Mouse (Mus musculus): ENCODE measurements at regions not wholly inside any gene's neighbourhood (a gene's known extent, or its start where the extent isn't known, plus 50 kb on each side); places are given as distances from the start of the nearest gene placed in this dataset.
"Not testable (repeated sequence)": the region's sequence is repeated elsewhere in the genome, so short reads cannot be mapped to it uniquely, and the experiment has no call there.

- Histone ChIP-seq H3K9ac (no peak overlapping the region), H3K4me3 (no peak overlapping the region), H3K4me2 (no peak overlapping the region), H3K27me3 (no peaks in the 10 kb centered on the region), H3K9me3 (no peaks in the 10 kb centered on the region), H3K36me3 (no peaks in the 10 kb centered on the region), H3K27ac (no peak overlapping the region), H3K4me1 (replicated peaks) (no peaks in the 10 kb centered on the region)
- 87% methylated on average over 5 of the region's 5 CpGs for WGBS
- no peak for ATAC-seq (ENCODE audit: low FRiP score)
Measured at GRCm38 (mm10) chr15:11487268-11487783, 87.9 kb upstream of the Tars start.

GRCm38 (mm10) chr15:11483916-11484315, 84.5 kb upstream of the Tars start:
- Histone ChIP-seq H3K9ac (no peak overlapping the region), H3K4me3 (no peak overlapping the region), H3K36me3 (no peaks in the 10 kb centered on the region), H3K4me1 (replicated peaks) (no peaks in the 10 kb centered on the region), H3K27ac (no peak overlapping the region), H3K4me2 (no peak overlapping the region), H3K27me3 (no peaks in the 10 kb centered on the region), H3K9me3 (no peaks in the 10 kb centered on the region)
- 83% methylated on average over 5 of the region's 5 CpGs for WGBS
- ATAC-seq (ENCODE audit: low FRiP score), result no peak

- H3K4me3 ChIP-seq, result no peak overlapping the region
- no peaks in the 10 kb centered on the region for H3K27me3 ChIP-seq
- no peak overlapping the region for H3K9ac ChIP-seq
- no peak for ATAC-seq (ENCODE audit: low FRiP score)
- no peak overlapping the region for H3K4me2 ChIP-seq
- H3K36me3 ChIP-seq, result no peaks in the 10 kb centered on the region
- no peak overlapping the region for H3K27ac ChIP-seq
- H3K9me3 ChIP-seq, result no peaks in the 10 kb centered on the region
- WGBS, result 70% methylated on average over 14 of the region's 14 CpGs
- no peaks in the 10 kb centered on the region for H3K4me1 ChIP-seq (replicated peaks)
Measured at GRCm38 (mm10) chr15:11479166-11479944, 79.9 kb upstream of the Tars start.

GRCm38 (mm10) chr15:11476248-11476647, 76.8 kb upstream of the Tars start:
- Histone ChIP-seq H3K9me3 (no peaks in the 10 kb centered on the region), H3K27me3 (no peaks in the 10 kb centered on the region), H3K4me2 (no peak overlapping the region), H3K4me1 (replicated peaks) (no peaks in the 10 kb centered on the region), H3K9ac (no peak overlapping the region), H3K27ac (no peak overlapping the region), H3K36me3 (no peaks in the 10 kb centered on the region), H3K4me3 (no peak overlapping the region)
- no peak for ATAC-seq (ENCODE audit: low FRiP score)
- 87% methylated on average over 3 of the region's 3 CpGs for WGBS

- Histone ChIP-seq H3K4me1 (replicated peaks) (no peaks in the 10 kb centered on the region; the same call in 1 of the 2 replicates), H3K27me3 (no peaks in the 10 kb centered on the region), H3K9ac (no peak overlapping the region), H3K9me3 (no peaks in the 10 kb centered on the region), H3K4me3 (no peak overlapping the region), H3K36me3 (no peaks in the 10 kb centered on the region), H3K27ac (no peak overlapping the region), H3K4me2 (no peak overlapping the region)
- WGBS, result 86% methylated on average over 2 of the region's 2 CpGs
- no peak for ATAC-seq (ENCODE audit: low FRiP score)
Measured at GRCm38 (mm10) chr15:11463341-11463740, 63.9 kb upstream of the Tars start.

GRCm38 (mm10) chr15:11461575-11461974, 62.1 kb upstream of the Tars start:
- not testable (repeated sequence) for ATAC-seq (ENCODE audit: low FRiP score); H3K4me1 ChIP-seq (replicated peaks); H3K9ac ChIP-seq; H3K4me2 ChIP-seq; H3K27ac ChIP-seq; H3K4me3 ChIP-seq; H3K36me3 ChIP-seq; H3K27me3 ChIP-seq; H3K9me3 ChIP-seq
- 32% methylated on average over 2 of the region's 2 CpGs for WGBS

- H3K4me3 ChIP-seq, result no peak overlapping the region
- H3K27me3 ChIP-seq, result no peaks in the 10 kb centered on the region
- no peak overlapping the region for H3K9ac ChIP-seq
- no peaks in the 10 kb centered on the region for H3K36me3 ChIP-seq
- no peak for ATAC-seq (ENCODE audit: low FRiP score)
- no peaks in the 10 kb centered on the region for H3K9me3 ChIP-seq
- WGBS, result 91% methylated on average over 2 of the region's 2 CpGs
- no peak overlapping the region for H3K4me2 ChIP-seq
- no peaks in the 10 kb centered on the region; the same call in 1 of the 2 replicates for H3K4me1 ChIP-seq (replicated peaks)
- no peak overlapping the region for H3K27ac ChIP-seq
Measured at GRCm38 (mm10) chr15:11459306-11459705, 59.8 kb upstream of the Tars start.

GRCm38 (mm10) chr15:11457278-11457677, 57.8 kb upstream of the Tars start:
- Histone ChIP-seq H3K9ac (no peak overlapping the region), H3K36me3 (no peaks in the 10 kb centered on the region), H3K4me2 (no peak overlapping the region), H3K27me3 (no peaks in the 10 kb centered on the region), H3K9me3 (no peaks in the 10 kb centered on the region), H3K27ac (no peak overlapping the region), H3K4me1 (replicated peaks) (no peaks in the 10 kb centered on the region; the same call in 1 of the 2 replicates), H3K4me3 (no peak overlapping the region)
- ATAC-seq (ENCODE audit: low FRiP score), result no peak
- WGBS, result 90% methylated on average over 8 of the region's 8 CpGs

- WGBS, result 81% methylated on average over 6 of the region's 6 CpGs
Measured at GRCm38 (mm10) chr15:11455982-11456381, 56.5 kb upstream of the Tars start.

GRCm38 (mm10) chr15:11455366-11455785, 55.9 kb upstream of the Tars start:
- WGBS, result 91% methylated on average over 11 of the region's 11 CpGs
- Histone ChIP-seq H3K9me3 (no peaks in the 10 kb centered on the region), H3K4me3 (no peak overlapping the region), H3K27me3 (no peaks in the 10 kb centered on the region), H3K9ac (no peak overlapping the region), H3K4me1 (replicated peaks) (no peaks in the 10 kb centered on the region), H3K4me2 (no peak overlapping the region), H3K27ac (no peak overlapping the region), H3K36me3 (no peaks in the 10 kb centered on the region)
- no peak for ATAC-seq (ENCODE audit: low FRiP score)

More at GRCm38 (mm10) chr15:11455982-11456381, 56.5 kb upstream of the Tars start:
- ATAC-seq (ENCODE audit: low FRiP score), result no peak
- H3K9ac ChIP-seq, result no peak overlapping the region
- H3K27me3 ChIP-seq, result no peaks in the 10 kb centered on the region
- no peak overlapping the region for H3K27ac ChIP-seq
- no peak overlapping the region for H3K4me3 ChIP-seq
- no peaks in the 10 kb centered on the region for H3K36me3 ChIP-seq
- H3K9me3 ChIP-seq, result no peaks in the 10 kb centered on the region
- no peak overlapping the region for H3K4me2 ChIP-seq
- no peaks in the 10 kb centered on the region for H3K4me1 ChIP-seq (replicated peaks)

GRCm38 (mm10) chr15:11453997-11454396, 54.5 kb upstream of the Tars start:
- H3K9ac ChIP-seq, result no peak overlapping the region
- no peaks in the 10 kb centered on the region for H3K27me3 ChIP-seq
- no peaks in the 10 kb centered on the region for H3K9me3 ChIP-seq
- no peaks in the 10 kb centered on the region for H3K4me1 ChIP-seq (replicated peaks)
- 92% methylated on average over 1 of the region's 1 CpGs for WGBS
- ATAC-seq (ENCODE audit: low FRiP score), result no peak
- no peak overlapping the region for H3K27ac ChIP-seq
- no peak overlapping the region for H3K4me3 ChIP-seq
- no peak overlapping the region for H3K4me2 ChIP-seq
- H3K36me3 ChIP-seq, result no peaks in the 10 kb centered on the region

- H3K4me1 ChIP-seq (replicated peaks), result no peaks in the 10 kb centered on the region
- no peak overlapping the region for H3K9ac ChIP-seq
- no peak for ATAC-seq (ENCODE audit: low FRiP score)
- H3K27ac ChIP-seq, result no peak overlapping the region
- no peak overlapping the region for H3K4me3 ChIP-seq
- no peak overlapping the region for H3K4me2 ChIP-seq
- 87% methylated on average over 1 of the region's 1 CpGs for WGBS
- H3K36me3 ChIP-seq, result no peaks in the 10 kb centered on the region
- no peaks in the 10 kb centered on the region for H3K27me3 ChIP-seq
- no peaks in the 10 kb centered on the region for H3K9me3 ChIP-seq
Measured at GRCm38 (mm10) chr15:11451635-11452034, 52.2 kb upstream of the Tars start.
